Mouse (Mus musculus): ENCODE measurements around the gene Krt10. TPM values are rescaled to one million over a fixed set of nuclear protein-coding genes. Genes with fewer than 3 reads are reported as not detected.

Gene Krt10
- polyA plus RNA-seq (2014; fragmentation: Nextera tagmentation; extraction: Ambion mirVana), result 24.5 and 24.6 TPM in 2 replicates

DNA sequence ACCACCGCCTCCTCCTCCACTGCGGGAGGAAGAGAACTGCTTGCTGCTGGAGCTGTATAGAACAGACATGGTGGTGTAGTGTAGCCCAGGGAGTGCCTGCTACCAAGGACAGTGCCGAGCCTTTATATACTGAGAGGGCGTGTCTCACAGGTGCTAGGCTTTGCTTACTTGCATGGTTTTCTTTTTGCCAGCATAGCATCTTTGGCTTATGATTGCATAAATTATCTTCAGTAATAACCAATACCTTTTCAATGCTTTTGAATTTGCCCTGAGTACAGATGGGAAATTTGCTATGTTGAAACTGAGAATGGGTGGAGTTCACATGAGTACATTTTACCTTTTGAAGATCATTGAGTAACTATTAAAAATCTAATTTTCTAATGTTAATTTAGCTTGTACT lies at the start of gene Krt10:
Gene Krt10 (minus strand): TSS at position 101 of the 400 bp plus-strand sequence.
- H3K9ac ChIP-seq, result no peak within 1 kb of the TSS
- no peaks in the 10 kb centered on the region for H3K27me3 ChIP-seq (ENCODE audit: insufficient read depth, low read length)
- no peak within 1 kb of the TSS for H3K27ac ChIP-seq (ENCODE audit: low read depth)
- H3K9me3 ChIP-seq (ENCODE audit: low read depth, low read length), result no peaks in the 10 kb centered on the region
- no peak for TF ChIP-seq CTCF (IDR thresholded peaks at IDR 0.05; ENCODE audit: low read depth)
- ATAC-seq (ENCODE audit: insufficient read depth) (no peak), DNase-seq (no peak)
- H3K4me3 ChIP-seq (ENCODE audit: low read depth, low read length), result no peak within 1 kb of the TSS
- 81% methylated on average over 4 of the region's 4 CpGs for WGBS
- no peaks in the 10 kb centered on the region; the same call in 1 of the 2 replicates for H3K36me3 ChIP-seq (ENCODE audit: insufficient read depth)
- H3K4me1 ChIP-seq (ENCODE audit: insufficient read depth), result no peaks in the 10 kb centered on the region
- H3K4me2 ChIP-seq, result no peak within 1 kb of the TSS

DNA sequence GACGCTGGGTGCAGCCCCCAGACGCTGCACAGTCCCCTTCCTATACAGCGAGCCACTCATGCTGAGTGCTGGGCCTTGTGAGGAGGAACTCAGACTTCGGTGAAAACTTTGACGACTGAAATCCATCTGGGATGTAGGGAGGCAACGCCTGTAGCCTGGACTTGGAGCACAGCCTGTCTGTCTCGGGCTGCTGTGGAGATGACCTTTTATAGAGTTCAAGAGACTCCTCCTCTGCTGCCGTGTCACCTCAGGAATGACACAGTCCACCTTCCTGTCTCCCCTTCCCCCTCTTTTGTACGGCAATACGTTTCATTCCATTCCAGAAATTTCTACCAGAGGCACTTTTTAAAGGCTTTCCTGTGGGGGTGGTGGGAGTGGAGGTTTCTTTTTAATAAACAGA lies 48.8 kb upstream of the Krt10 start, which contains the start of gene Krt20:
Gene Krt20 (minus strand): TSS at position 179 of the 400 bp plus-strand sequence.
- no peaks in the 10 kb centered on the region for H3K27me3 ChIP-seq (ENCODE audit: insufficient read depth, low read length)
- H3K4me3 ChIP-seq (ENCODE audit: low read depth, low read length), result no peak within 1 kb of the TSS
- 13% methylated on average over 10 of the region's 10 CpGs for WGBS
- ATAC-seq (ENCODE audit: insufficient read depth) (no peak), DNase-seq (peak; percentile 7)
- no peak within 1 kb of the TSS for H3K4me2 ChIP-seq
- H3K9me3 ChIP-seq (ENCODE audit: low read depth, low read length), result no peaks in the 10 kb centered on the region
- no peaks in the 10 kb centered on the region for H3K36me3 ChIP-seq (ENCODE audit: insufficient read depth)
- H3K9ac ChIP-seq, result no peak within 1 kb of the TSS
- TF ChIP-seq CTCF (IDR thresholded peaks at IDR 0.05; ENCODE audit: low read depth), result no peak
- H3K4me1 ChIP-seq (ENCODE audit: insufficient read depth), result no peaks in the 10 kb centered on the region; the same call in 1 of the 2 replicates
- no peak within 1 kb of the TSS for H3K27ac ChIP-seq (ENCODE audit: low read depth)

DNA sequence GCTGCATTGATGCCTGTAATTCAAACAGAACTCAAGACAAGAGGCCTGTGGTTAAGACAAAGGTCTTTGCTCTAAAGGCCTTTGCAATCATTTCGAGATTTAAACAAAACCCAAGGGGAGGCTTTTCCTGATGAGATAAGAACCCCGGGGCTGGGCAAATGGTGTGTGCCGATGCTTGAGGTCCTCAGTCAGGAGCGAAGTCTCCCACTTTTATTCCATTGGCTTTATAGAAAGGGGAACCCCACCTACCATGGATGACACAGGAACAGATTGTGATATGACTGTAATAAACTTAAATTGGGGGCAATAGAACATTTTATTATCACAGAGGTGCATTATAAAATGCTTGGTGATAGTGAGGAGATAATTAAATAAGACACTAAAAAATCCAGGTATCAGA lies 47.5 kb upstream of the Krt10 start:
- Histone ChIP-seq H3K9ac (no peak overlapping the region), H3K9me3 (ENCODE audit: low read depth, low read length) (no peaks in the 10 kb centered on the region), H3K36me3 (ENCODE audit: insufficient read depth) (no peaks in the 10 kb centered on the region), H3K27ac (ENCODE audit: low read depth) (no peak overlapping the region), H3K4me1 (ENCODE audit: insufficient read depth) (no peaks in the 10 kb centered on the region; the same call in 1 of the 2 replicates), H3K4me3 (ENCODE audit: low read depth, low read length) (no peak overlapping the region), H3K4me2 (no peak overlapping the region), H3K27me3 (ENCODE audit: insufficient read depth, low read length) (no peaks in the 10 kb centered on the region)
- TF ChIP-seq CTCF (IDR thresholded peaks at IDR 0.05; ENCODE audit: low read depth), result no peak
- WGBS, result 42% methylated on average over 4 of the region's 4 CpGs
- DNase-seq (no peak), ATAC-seq (ENCODE audit: insufficient read depth) (no peak)

DNA sequence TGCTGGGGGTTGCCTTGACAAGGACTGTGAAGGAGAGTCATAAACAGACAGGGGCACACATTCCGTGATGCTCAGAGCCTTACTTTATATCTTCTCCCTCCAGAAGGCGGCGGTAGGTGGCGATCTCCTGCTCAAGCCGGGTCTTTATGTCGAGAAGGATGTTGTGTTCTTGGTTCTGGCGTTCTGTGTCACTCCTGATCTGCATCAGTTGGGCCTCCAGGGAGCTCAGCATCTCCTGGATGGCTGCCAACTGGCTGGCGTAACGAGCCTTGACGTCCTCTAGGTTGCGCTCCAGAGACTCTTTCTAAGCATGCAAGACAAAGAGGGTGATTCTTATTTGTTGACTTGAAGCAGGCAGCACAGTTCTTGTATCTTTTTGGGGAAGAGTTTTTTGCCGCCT lies 41.5 kb upstream of the Krt10 start:
- H3K4me1 ChIP-seq (ENCODE audit: insufficient read depth), result no peaks in the 10 kb centered on the region
- no peak overlapping the region for H3K27ac ChIP-seq (ENCODE audit: low read depth)
- no peaks in the 10 kb centered on the region for H3K9me3 ChIP-seq (ENCODE audit: low read depth, low read length)
- no peaks in the 10 kb centered on the region for H3K27me3 ChIP-seq (ENCODE audit: insufficient read depth, low read length)
- ATAC-seq (ENCODE audit: insufficient read depth) (no peak), DNase-seq (peak; percentile 82)
- no peaks in the 10 kb centered on the region for H3K36me3 ChIP-seq (ENCODE audit: insufficient read depth)
- no peak overlapping the region for H3K4me2 ChIP-seq
- no peak overlapping the region for H3K4me3 ChIP-seq (ENCODE audit: low read depth, low read length)
- 49% methylated on average over 12 of the region's 12 CpGs for WGBS
- TF ChIP-seq CTCF (IDR thresholded peaks at IDR 0.05; ENCODE audit: low read depth), result peak; percentile 29
- H3K9ac ChIP-seq, result no peak overlapping the region

DNA sequence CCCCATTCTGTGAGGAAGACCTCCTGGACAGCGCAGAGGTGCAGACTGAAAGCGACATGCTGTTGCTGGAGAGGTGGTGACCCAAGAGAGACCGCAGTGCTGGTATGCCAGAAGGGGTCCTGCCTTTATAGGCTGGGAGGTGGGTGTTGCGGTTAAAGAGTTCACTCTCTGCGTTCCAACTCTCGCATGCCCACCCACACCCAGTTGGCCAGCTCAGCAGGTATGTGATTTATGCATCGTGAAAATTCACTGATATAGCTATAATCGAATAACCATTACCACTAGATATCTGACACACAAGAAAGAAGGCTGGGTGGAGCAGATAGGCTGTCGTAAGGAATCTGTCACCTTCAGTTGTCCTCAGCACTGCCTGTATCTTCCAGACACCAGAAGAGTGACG lies 33.0 kb upstream of the Krt10 start, which contains the start of gene Krt12:
Gene Krt12 (minus strand): TSS at position 101 of the 400 bp plus-strand sequence.
- no peak for DNase-seq
- 69% methylated on average over 10 of the region's 10 CpGs for whole genome bisulfite sequencing
- Histone ChIP-seq H3K4me3 (ENCODE audit: low read depth, low read length) (no peak within 1 kb of the TSS), H3K27ac (ENCODE audit: low read depth) (no peak within 1 kb of the TSS), H3K36me3 (ENCODE audit: insufficient read depth) (no peaks in the 10 kb centered on the region), H3K4me2 (no peak within 1 kb of the TSS), H3K4me1 (ENCODE audit: insufficient read depth) (no peaks in the 10 kb centered on the region), H3K9ac (no peak within 1 kb of the TSS), H3K9me3 (ENCODE audit: low read depth, low read length) (no peaks in the 10 kb centered on the region), H3K27me3 (ENCODE audit: insufficient read depth, low read length) (no peaks in the 10 kb centered on the region)
- ATAC-seq (ENCODE audit: insufficient read depth), result no peak
- no peak for TF ChIP-seq CTCF (IDR thresholded peaks at IDR 0.05; ENCODE audit: low read depth)

DNA sequence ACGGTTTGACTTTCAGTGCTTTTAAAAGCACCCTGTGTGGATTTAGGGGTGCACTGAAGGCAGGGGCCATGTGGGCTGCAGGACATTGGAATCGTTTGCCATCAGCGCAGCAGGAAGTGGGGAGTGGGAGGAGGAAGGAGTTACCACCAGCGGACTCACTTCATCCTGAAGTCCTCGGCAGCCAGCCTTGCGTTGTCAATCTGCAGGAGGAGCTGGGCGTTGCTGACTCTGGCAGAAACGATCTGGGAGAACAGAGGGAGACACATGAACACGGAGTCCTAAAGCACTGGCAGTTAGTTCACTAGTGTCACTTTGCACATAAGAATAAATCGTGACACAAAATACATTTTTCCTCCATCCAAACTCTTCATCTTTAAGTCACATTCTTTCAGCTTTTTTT lies 31.4 kb upstream of the Krt10 start:
- ATAC-seq (ENCODE audit: insufficient read depth) (no peak), DNase-seq (no peak)
- no peak overlapping the region for H3K27ac ChIP-seq (ENCODE audit: low read depth)
- no peaks in the 10 kb centered on the region for H3K27me3 ChIP-seq (ENCODE audit: insufficient read depth, low read length)
- H3K9ac ChIP-seq, result no peak overlapping the region
- no peak for TF ChIP-seq CTCF (IDR thresholded peaks at IDR 0.05; ENCODE audit: low read depth)
- no peak overlapping the region for H3K4me3 ChIP-seq (ENCODE audit: low read depth, low read length)
- no peaks in the 10 kb centered on the region for H3K9me3 ChIP-seq (ENCODE audit: low read depth, low read length)
- 31% methylated on average over 10 of the region's 10 CpGs for WGBS
- H3K4me1 ChIP-seq (ENCODE audit: insufficient read depth), result no peaks in the 10 kb centered on the region
- no peaks in the 10 kb centered on the region for H3K36me3 ChIP-seq (ENCODE audit: insufficient read depth)
- H3K4me2 ChIP-seq, result no peak overlapping the region

DNA sequence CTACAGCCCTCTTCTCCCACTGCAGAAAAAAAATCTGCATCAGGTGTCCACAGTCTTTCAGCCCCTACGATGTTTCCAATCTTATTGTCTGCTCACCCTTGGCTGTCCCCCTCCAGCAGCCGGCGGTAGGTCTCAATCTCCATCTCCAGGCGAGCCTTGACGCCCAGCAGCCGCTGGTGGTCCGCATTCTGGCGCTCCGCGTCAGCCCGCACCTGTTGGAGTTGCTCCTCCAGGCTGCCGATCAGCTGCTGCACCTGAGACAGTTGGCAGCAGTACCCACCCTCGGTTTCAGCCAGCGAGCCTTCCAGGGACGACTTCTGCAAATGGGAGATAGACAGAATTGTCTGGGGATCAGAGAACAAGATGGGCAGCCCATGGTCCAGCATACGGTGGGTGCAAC lies 28.7 kb upstream of the Krt10 start:
- Histone ChIP-seq H3K4me1 (ENCODE audit: insufficient read depth) (no peaks in the 10 kb centered on the region), H3K9ac (no peak overlapping the region), H3K27ac (ENCODE audit: low read depth) (no peak overlapping the region), H3K36me3 (ENCODE audit: insufficient read depth) (no peaks in the 10 kb centered on the region), H3K9me3 (ENCODE audit: low read depth, low read length) (no peaks in the 10 kb centered on the region), H3K27me3 (ENCODE audit: insufficient read depth, low read length) (no peaks in the 10 kb centered on the region), H3K4me2 (no peak overlapping the region), H3K4me3 (ENCODE audit: low read depth, low read length) (no peak overlapping the region)
- no peak for TF ChIP-seq CTCF (IDR thresholded peaks at IDR 0.05; ENCODE audit: low read depth)
- DNase-seq (no peak), ATAC-seq (ENCODE audit: insufficient read depth) (no peak)
- WGBS, result 54% methylated on average over 16 of the region's 16 CpGs

DNA sequence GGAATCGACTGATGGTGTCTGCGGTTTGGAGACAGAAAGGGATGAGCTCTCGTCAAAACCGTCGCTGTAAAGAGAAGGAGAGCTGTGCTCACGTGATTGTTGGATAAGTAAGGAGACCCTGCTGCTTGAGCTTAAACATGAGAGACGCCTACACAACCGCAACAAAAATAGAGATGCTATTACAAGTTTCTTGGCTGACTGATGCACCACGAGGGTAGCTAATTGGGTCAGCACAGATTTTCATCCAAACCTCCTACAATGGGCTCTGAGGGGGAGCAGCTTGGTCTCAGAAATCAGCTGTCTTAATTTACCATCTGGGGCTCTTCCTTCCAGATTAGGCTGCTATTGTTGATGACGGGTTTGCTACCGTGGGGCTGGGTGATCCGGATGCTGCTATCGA lies 27.7 kb upstream of the Krt10 start:
- no peaks in the 10 kb centered on the region for H3K9me3 ChIP-seq (ENCODE audit: low read depth, low read length)
- DNase-seq (no peak), ATAC-seq (ENCODE audit: insufficient read depth) (no peak)
- H3K4me1 ChIP-seq (ENCODE audit: insufficient read depth), result no peaks in the 10 kb centered on the region
- no peak overlapping the region for H3K4me3 ChIP-seq (ENCODE audit: low read depth, low read length)
- no peak for TF ChIP-seq CTCF (IDR thresholded peaks at IDR 0.05; ENCODE audit: low read depth)
- H3K36me3 ChIP-seq (ENCODE audit: insufficient read depth), result no peaks in the 10 kb centered on the region
- no peak overlapping the region for H3K9ac ChIP-seq
- no peaks in the 10 kb centered on the region for H3K27me3 ChIP-seq (ENCODE audit: insufficient read depth, low read length)
- no peak overlapping the region for H3K4me2 ChIP-seq
- WGBS, result 82% methylated on average over 13 of the region's 13 CpGs
- H3K27ac ChIP-seq (ENCODE audit: low read depth), result no peak overlapping the region

All from lung, embryonic 14.5 days (tissue).